ENCODE assay signal across 9 mouse cellular contexts in genomic region chr7:19088813-19089212, GRCm38 (mm10). TPM values are rescaled to one million over a fixed set of nuclear protein-coding genes. Genes with fewer than 3 reads are reported as not detected.
DNase-seq lines count a peak whose midpoint lies in the region; ATAC-seq lines count a peak whose summit lies in the region.
"Had no signal": no experiment of that assay in that cellular context is flagged by ENCODE, and none has a peak within 500 bp of the region (broad histone marks: within the 10 kb centered on the region; RNA-seq: fewer than 3 reads in every experiment).

No protein-coding gene starts in this region.

- DNase-seq in kidney, adult 18-20 months = peak; percentile 72
- peak; percentile 58 for DNase-seq in adrenal gland, adult 2 months
- DNase-seq in forelimb bud, embryonic 11.5 days (ENCODE audit: low read depth, low spot score) = peak; percentile 66
- DNase-seq in liver, embryonic 11.5 days (ENCODE audit: low spot score) = peak; percentile 69
- peak; percentile 65 for DNase-seq in right cerebral cortex, postnatal 14 days
- no peak for DNase-seq in adipocyte (ENCODE audit: low spot score)

- H3K4me3 ChIP-seq in kidney, embryonic 15.5 days (replicated peaks) = no peak overlapping the region
- no peak overlapping the region for H3K4me3 ChIP-seq in liver, embryonic 11.5 days (ENCODE audit: low read depth, low read length)
- H3K4me3 ChIP-seq: limb, embryonic 15.5 days had no signal

- H3K27me3 ChIP-seq in kidney, embryonic 15.5 days = 0 out of 2 replicates have a peak, but pooled peaks cover 8% of the 10 kb centered on the region
- peaks cover 49% of the 10 kb centered on the region for H3K27me3 ChIP-seq in liver, embryonic 11.5 days (replicated peaks; ENCODE audit: control insufficient read depth, insufficient read depth, low read length)

- ATAC-seq in kidney, embryonic 15.5 days (replicated peaks; ENCODE audit: low FRiP score) = no peak
- ATAC-seq in CD4-positive, CD25-positive, alpha-beta regulatory T cell, adult 4 months = peak; percentile 31
- no peak for ATAC-seq in liver, embryonic 11.5 days (replicated peaks; ENCODE audit: low FRiP score)

- H3K9me3 ChIP-seq in kidney, embryonic 15.5 days (replicated peaks) = no peaks in the 10 kb centered on the region
- no peaks in the 10 kb centered on the region for H3K9me3 ChIP-seq in liver, embryonic 11.5 days (ENCODE audit: control insufficient read depth, low read length)
- H3K9me3 ChIP-seq: limb, embryonic 15.5 days had no signal

- no peak overlapping the region for H3K4me2 ChIP-seq in kidney, embryonic 15.5 days
- H3K4me2 ChIP-seq in liver, embryonic 11.5 days = no peak overlapping the region
- H3K4me2 ChIP-seq: limb, embryonic 15.5 days had no signal

- no peak overlapping the region for H3K27ac ChIP-seq in kidney, embryonic 15.5 days
- H3K27ac ChIP-seq in liver, embryonic 11.5 days (ENCODE audit: low read depth, low read length) = no peak overlapping the region
- H3K27ac ChIP-seq: limb, embryonic 15.5 days had no signal

- peaks cover 47% of the 10 kb centered on the region for H3K36me3 ChIP-seq in kidney, embryonic 15.5 days
- H3K36me3 ChIP-seq in liver, embryonic 11.5 days (ENCODE audit: control insufficient read depth, insufficient read depth, low read length) = peaks cover 8% of the 10 kb centered on the region; the same call in 1 of the 2 replicates

- H3K4me1 ChIP-seq in kidney, embryonic 15.5 days = peaks cover 56% of the 10 kb centered on the region
- H3K4me1 ChIP-seq in liver, embryonic 11.5 days (replicated peaks; ENCODE audit: control insufficient read depth, insufficient read depth, low read length) = peaks cover 39% of the 10 kb centered on the region

- H3K9ac ChIP-seq in kidney, embryonic 15.5 days = no peak overlapping the region
- no peak overlapping the region for H3K9ac ChIP-seq in liver, embryonic 11.5 days (ENCODE audit: low read depth, low read length)
- H3K9ac ChIP-seq: limb, embryonic 15.5 days had no signal

- 42% methylated on average over 10 of the region's 10 CpGs for WGBS in kidney, embryonic 15.5 days
- 31% methylated on average over 10 of the region's 10 CpGs for WGBS in liver, embryonic 11.5 days

RNA-seq across cellular contexts. Expression of gene Dmpk, which starts 5.2 kb away (rescaled TPM):
- polyA plus RNA-seq in kidney, embryonic 15.5 days (2015; fragmentation: Nextera tagmentation; extraction: Ambion mirVana) = 18.1 and 24.7 TPM in 2 replicates
- polyA plus RNA-seq in CD4-positive, CD25-positive, alpha-beta regulatory T cell, adult 4 months (2017; shearing (Covaris generic)) = under 1 TPM in 1 of 2 experiments, not detected in 1; 0.44 TPM
- total RNA-seq in adrenal gland, adult 2 months (2021) = 100 to 1,000 TPM; 130 to 142 TPM
- 743 and 836 TPM in 2 replicates for polyA plus RNA-seq in adrenal gland, adult 2 months (2012; rRNA removed)
- polyA plus RNA-seq in liver, embryonic 11.5 days (2014; fragmentation: Nextera tagmentation; extraction: Ambion mirVana) = 12.4 and 13.9 TPM in 2 replicates

RNA-seq across cellular contexts. Expression of gene Six5, which starts 5.6 kb away (rescaled TPM):
- 8.0 and 10.1 TPM in 2 replicates for polyA plus RNA-seq in kidney, embryonic 15.5 days (2015; fragmentation: Nextera tagmentation; extraction: Ambion mirVana)
- polyA plus RNA-seq in CD4-positive, CD25-positive, alpha-beta regulatory T cell, adult 4 months (2017; shearing (Covaris generic)) = under 1 TPM; 0.46 to 0.83 TPM
- 10 to 100 TPM; 12.6 to 16.1 TPM for total RNA-seq in adrenal gland, adult 2 months (2021)
- 77.3 and 86.0 TPM in 2 replicates for polyA plus RNA-seq in adrenal gland, adult 2 months (2012; rRNA removed)
- 3.7 and 4.3 TPM in 2 replicates for polyA plus RNA-seq in liver, embryonic 11.5 days (2014; fragmentation: Nextera tagmentation; extraction: Ambion mirVana)

RNA-seq across cellular contexts. Expression of gene Dmwd, which starts 12.8 kb away (rescaled TPM):
- 15.4 and 18.7 TPM in 2 replicates for polyA plus RNA-seq in kidney, embryonic 15.5 days (2015; fragmentation: Nextera tagmentation; extraction: Ambion mirVana)
- not detected for polyA plus RNA-seq in CD4-positive, CD25-positive, alpha-beta regulatory T cell, adult 4 months (2017; shearing (Covaris generic))
- total RNA-seq in adrenal gland, adult 2 months (2021) = 10 to 100 TPM; 44.2 to 58.5 TPM
- polyA plus RNA-seq in adrenal gland, adult 2 months (2012; rRNA removed) = 144 and 152 TPM in 2 replicates
- 10.2 and 12.8 TPM in 2 replicates for polyA plus RNA-seq in liver, embryonic 11.5 days (2014; fragmentation: Nextera tagmentation; extraction: Ambion mirVana)

RNA-seq across cellular contexts. Expression of gene Gm4969, which starts 29.4 kb away (rescaled TPM):
- 2.9 and 3.4 TPM in 2 replicates for polyA plus RNA-seq in kidney, embryonic 15.5 days (2015; fragmentation: Nextera tagmentation; extraction: Ambion mirVana)
- not detected for polyA plus RNA-seq in CD4-positive, CD25-positive, alpha-beta regulatory T cell, adult 4 months (2017; shearing (Covaris generic))
- not detected for total RNA-seq in adrenal gland, adult 2 months (2021)
- polyA plus RNA-seq in adrenal gland, adult 2 months (2012; rRNA removed) = 0.04 TPM in 1 of 2 replicates, not detected in the other
- polyA plus RNA-seq in liver, embryonic 11.5 days (2014; fragmentation: Nextera tagmentation; extraction: Ambion mirVana) = 1.2 and 1.9 TPM in 2 replicates

RNA-seq across cellular contexts. Expression of gene Fbxo46, which starts 30.8 kb away (rescaled TPM):
- 16.1 and 16.3 TPM in 2 replicates for polyA plus RNA-seq in kidney, embryonic 15.5 days (2015; fragmentation: Nextera tagmentation; extraction: Ambion mirVana)
- 10 to 100 TPM; 23.1 to 29.0 TPM for polyA plus RNA-seq in CD4-positive, CD25-positive, alpha-beta regulatory T cell, adult 4 months (2017; shearing (Covaris generic))
- 10 to 100 TPM; 11.9 to 12.8 TPM for total RNA-seq in adrenal gland, adult 2 months (2021)
- polyA plus RNA-seq in adrenal gland, adult 2 months (2012; rRNA removed) = 12.8 and 13.5 TPM in 2 replicates
- 9.9 TPM in 2 replicates for polyA plus RNA-seq in liver, embryonic 11.5 days (2014; fragmentation: Nextera tagmentation; extraction: Ambion mirVana)

Comparison
In these comparisons a context has a peak if more than half of its experiments do, and no peak if none do; other contexts are left out.
1. RNA of gene Dmpk, which starts 5.2 kb away (polyA plus RNA-seq): 743 to 836 TPM in adrenal gland, adult 2 months; 18.1 to 24.7 TPM in kidney, embryonic 15.5 days, 12.4 to 13.9 TPM in liver, embryonic 11.5 days and 0.44 TPM in CD4-positive, CD25-positive, alpha-beta regulatory T cell, adult 4 months; every median in the first group is over 10 times any median in the second.
2. RNA of gene Dmwd, which starts 12.8 kb away (polyA plus RNA-seq): 144 to 152 TPM in adrenal gland, adult 2 months, 15.4 to 18.7 TPM in kidney, embryonic 15.5 days and 10.2 to 12.8 TPM in liver, embryonic 11.5 days; not detected in CD4-positive, CD25-positive, alpha-beta regulatory T cell, adult 4 months; every median in the first group is over 10 times any median in the second.